In the genomic region with DNA sequence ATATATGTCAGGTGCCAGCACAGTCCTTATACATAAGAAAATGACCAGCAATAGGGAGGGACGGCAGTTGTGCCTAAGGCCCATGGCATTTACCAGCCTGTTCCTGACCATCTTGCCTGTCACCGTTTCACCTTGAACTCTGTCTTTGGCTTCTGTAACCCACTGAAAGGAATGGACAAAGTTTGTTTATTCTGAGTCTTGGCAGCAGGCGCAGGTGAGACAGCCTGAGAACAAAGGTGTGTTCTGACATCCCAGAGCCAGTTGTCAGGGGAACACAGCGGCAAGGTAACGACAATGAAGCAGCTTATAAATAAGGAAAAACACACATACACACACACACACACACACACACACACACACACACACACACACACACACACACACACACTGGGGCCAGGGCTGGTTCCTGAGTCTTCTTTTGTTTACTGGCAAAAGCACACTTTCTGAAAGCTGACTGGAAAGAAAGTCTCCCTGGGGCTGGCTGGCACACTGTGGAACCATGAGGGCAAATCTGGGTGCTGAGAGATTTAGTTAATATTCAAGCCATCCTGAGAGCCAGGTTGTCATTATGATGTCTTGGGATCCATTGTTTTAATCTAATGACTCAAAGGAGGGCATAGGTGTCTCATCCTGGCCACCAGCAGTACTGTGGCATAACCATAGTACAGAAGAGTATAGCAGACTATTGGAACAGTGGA, we compare ENCODE assay signal across 14 mouse cellular contexts. TPM values are rescaled to one million over a fixed set of nuclear protein-coding genes. Genes with fewer than 3 reads are reported as not detected.
"Had no signal": no experiment of that assay in that cellular context is flagged by ENCODE, and none has a peak within 500 bp of the region (broad histone marks: within the 10 kb centered on the region; RNA-seq: fewer than 3 reads in every experiment).

No protein-coding gene starts in this region.

- DNase-seq: lung, adult 2 months; lung, postnatal 36 days; midbrain, embryonic 14.5 days; right cerebral cortex, adult 18-20 months; right cerebral cortex, postnatal 25 days; thymus, postnatal 4 days had no signal

- H3K4me3 ChIP-seq: left cerebral cortex, adult 2 months; limb, embryonic 10.5 days; midbrain, embryonic 10.5 days; myocyte; neural tube, embryonic 15.5 days had no signal

- ATAC-seq: intestine, embryonic 16.5 days had no signal

- H3K9me3 ChIP-seq: limb, embryonic 10.5 days; midbrain, embryonic 10.5 days; neural tube, embryonic 15.5 days had no signal

- H3K36me3 ChIP-seq: limb, embryonic 10.5 days; midbrain, embryonic 10.5 days; neural tube, embryonic 15.5 days had no signal

- H3K4me2 ChIP-seq: neural tube, embryonic 15.5 days had no signal

- H3K9ac ChIP-seq: neural tube, embryonic 15.5 days had no signal

- H3K27ac ChIP-seq: left cerebral cortex, adult 2 months; limb, embryonic 10.5 days; midbrain, embryonic 10.5 days; neural tube, embryonic 15.5 days; stomach, postnatal 0 days had no signal

RNA-seq across cellular contexts. Expression of a gene that starts 47.3 kb away (rescaled TPM):
- total RNA-seq: megakaryocyte progenitor cell, adult 5-6 weeks had no signal
